Mouse (Mus musculus): ENCODE results near the gene Set. TPM values are rescaled to one million over a fixed set of nuclear protein-coding genes. Genes with fewer than 3 reads are reported as not detected.

Set gene
- polyA plus RNA-seq, 1 experiment, result 118 TPM

DNA sequence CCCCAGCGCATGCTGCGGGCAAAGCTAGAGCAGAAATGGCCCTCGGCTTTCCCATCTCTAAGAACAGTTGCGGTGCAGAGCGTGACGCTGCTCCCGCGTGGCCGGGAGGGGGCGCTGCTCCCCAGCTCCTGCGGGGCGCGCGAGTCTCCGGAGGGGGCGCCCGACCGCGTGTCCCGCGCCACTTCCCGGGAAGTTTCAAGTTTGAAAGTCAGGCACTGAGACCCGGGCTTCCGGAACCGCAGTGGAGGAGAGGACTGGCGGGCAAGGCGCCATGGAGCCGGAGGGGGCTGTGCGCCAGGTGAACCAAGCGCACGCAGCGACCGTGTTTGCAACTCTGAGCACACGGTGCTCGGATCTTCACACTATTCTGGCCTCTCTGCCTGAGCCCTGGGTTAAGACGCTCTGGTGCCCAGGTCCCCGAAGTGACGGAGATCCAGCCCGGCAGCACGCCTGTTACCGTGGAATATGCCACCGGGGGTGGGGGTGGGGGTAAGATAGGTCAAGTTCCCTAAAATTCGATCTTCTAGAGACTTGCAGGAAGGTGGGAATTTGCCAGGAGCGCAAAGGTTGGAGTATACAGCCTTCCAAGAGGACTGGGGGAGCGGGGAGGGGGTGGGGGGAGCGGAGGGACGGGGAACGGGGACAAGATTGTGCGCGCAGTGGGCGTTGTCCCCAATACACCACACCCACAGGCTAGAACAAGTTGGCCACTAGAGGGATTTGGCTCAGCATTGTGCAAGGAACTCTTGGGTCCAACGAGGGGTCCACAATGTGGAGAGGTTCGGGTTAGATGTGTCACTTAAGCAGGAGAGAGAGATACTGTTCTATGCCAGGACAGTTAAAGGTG is 20.5 kb downstream of the Set start, which contains the start of gene Pkn3:
Gene Pkn3, plus strand, starts transcription at position 183 of the 847 bp plus-strand sequence.
- H3K4me3 ChIP-seq, result peak within 1 kb of the TSS; percentile 25
- peaks cover 10% of the 10 kb centered on the region for H3K36me3 ChIP-seq (ENCODE audit: control insufficient read depth, insufficient read depth)
- TF ChIP-seq MAX (IDR thresholded peaks at IDR 0.05; ENCODE audit: low read depth) (no peak), MYOG (IDR thresholded peaks at IDR 0.05; ENCODE audit: control insufficient read depth in 1 of 3, insufficient read depth in 1 of 3, insufficient read length in 2 of 3, low read depth in 2 of 3) (peak in 2 of 3 experiments; percentile 26 to 50), TCF12 (IDR thresholded peaks at IDR 0.05; ENCODE audit: insufficient read depth, poor library complexity, severe bottlenecking) (no peak), USF1 (IDR thresholded peaks at IDR 0.05; ENCODE audit: low read depth) (no peak), CEBPB (IDR thresholded peaks at IDR 0.05; ENCODE audit: insufficient read depth, poor library complexity, severe bottlenecking) (0 out of 2 replicates have a peak, but pooled peaks have one; percentile 33), TCF3 (IDR thresholded peaks at IDR 0.05; ENCODE audit: insufficient read length, low read depth) (no peak), POLR2A (IDR thresholded peaks at IDR 0.05; ENCODE audit: insufficient read length, low read depth) (peak; percentile 61), SRF (IDR thresholded peaks at IDR 0.05; ENCODE audit: control insufficient read depth, insufficient read length, low read depth) (no peak), E2F4 (IDR thresholded peaks at IDR 0.05; ENCODE audit: insufficient read depth) (peak; percentile 89), POLR2AphosphoS2 (IDR thresholded peaks at IDR 0.05; ENCODE audit: insufficient read length, low read depth) (peak; percentile 59), REST (IDR thresholded peaks at IDR 0.05; ENCODE audit: insufficient read depth, insufficient read length) (no peak), MYOD1 (IDR thresholded peaks at IDR 0.05; ENCODE audit: control insufficient read depth in 1 of 3, insufficient read length in 2 of 3, low read depth in 2 of 3) (peak in 1 of 3 experiments; percentile 20)
- H3ac ChIP-seq (ENCODE audit: control insufficient read depth, insufficient read length), result no peak within 1 kb of the TSS
- H3K79me2 ChIP-seq (ENCODE audit: control insufficient read depth, insufficient read depth), result no peaks in the 10 kb centered on the region
- no peaks in the 10 kb centered on the region for H3K27me3 ChIP-seq (ENCODE audit: control insufficient read depth, insufficient read depth, insufficient read length)
- peak within 1 kb of the TSS; percentile 84 for H3K4me2 ChIP-seq (ENCODE audit: low read depth)

GRCm38 (mm10) chr2:30078349-30078712 is 21.2 kb downstream of the Set start:
- Histone ChIP-seq H3K79me2 (ENCODE audit: control insufficient read depth, insufficient read depth) (no peaks in the 10 kb centered on the region), H3K4me3 (peak overlapping the region; percentile 25), H3K36me3 (ENCODE audit: control insufficient read depth, insufficient read depth) (peaks cover 4% of the 10 kb centered on the region), H3ac (ENCODE audit: control insufficient read depth, insufficient read length) (no peak overlapping the region), H3K4me2 (ENCODE audit: low read depth) (peak overlapping the region; percentile 84), H3K27me3 (ENCODE audit: control insufficient read depth, insufficient read depth, insufficient read length) (no peaks in the 10 kb centered on the region)
- TF ChIP-seq E2F4 (IDR thresholded peaks at IDR 0.05; ENCODE audit: insufficient read depth), result no peak
- TF ChIP-seq TCF12 (IDR thresholded peaks at IDR 0.05; ENCODE audit: insufficient read depth, poor library complexity, severe bottlenecking), result no peak
- TF ChIP-seq POLR2AphosphoS2 (IDR thresholded peaks at IDR 0.05; ENCODE audit: insufficient read length, low read depth), result no peak
- no peak for TF ChIP-seq POLR2A (IDR thresholded peaks at IDR 0.05; ENCODE audit: insufficient read length, low read depth)
- TF ChIP-seq CEBPB (IDR thresholded peaks at IDR 0.05; ENCODE audit: insufficient read depth, poor library complexity, severe bottlenecking), result no peak
- no peak for TF ChIP-seq USF1 (IDR thresholded peaks at IDR 0.05; ENCODE audit: low read depth)
- no peak for TF ChIP-seq TCF3 (IDR thresholded peaks at IDR 0.05; ENCODE audit: insufficient read length, low read depth)
- no peak for TF ChIP-seq MAX (IDR thresholded peaks at IDR 0.05; ENCODE audit: low read depth)
- no peak for TF ChIP-seq MYOG (IDR thresholded peaks at IDR 0.05; ENCODE audit: control insufficient read depth in 1 of 3, insufficient read depth in 1 of 3, insufficient read length in 2 of 3, low read depth in 2 of 3)
- no peak for TF ChIP-seq MYOD1 (IDR thresholded peaks at IDR 0.05; ENCODE audit: control insufficient read depth in 1 of 3, insufficient read length in 2 of 3, low read depth in 2 of 3)
- TF ChIP-seq SRF (IDR thresholded peaks at IDR 0.05; ENCODE audit: control insufficient read depth, insufficient read length, low read depth), result no peak
- no peak for TF ChIP-seq REST (IDR thresholded peaks at IDR 0.05; ENCODE audit: insufficient read depth, insufficient read length)

GRCm38 (mm10) chr2:30078760-30079159 is 21.6 kb downstream of the Set start:
- H3K4me2 ChIP-seq (ENCODE audit: low read depth), result peak overlapping the region; percentile 84
- TF ChIP-seq TCF3 (IDR thresholded peaks at IDR 0.05; ENCODE audit: insufficient read length, low read depth), result no peak
- TF ChIP-seq MYOD1 (IDR thresholded peaks at IDR 0.05; ENCODE audit: control insufficient read depth in 1 of 3, insufficient read length in 2 of 3, low read depth in 2 of 3), result peak in 1 of 3 experiments; percentile 42
- peak in 2 of 3 experiments; percentile 28 to 51 for TF ChIP-seq MYOG (IDR thresholded peaks at IDR 0.05; ENCODE audit: control insufficient read depth in 1 of 3, insufficient read depth in 1 of 3, insufficient read length in 2 of 3, low read depth in 2 of 3)
- no peak for TF ChIP-seq MAX (IDR thresholded peaks at IDR 0.05; ENCODE audit: low read depth)
- TF ChIP-seq USF1 (IDR thresholded peaks at IDR 0.05; ENCODE audit: low read depth), result no peak
- no peaks in the 10 kb centered on the region for H3K36me3 ChIP-seq (ENCODE audit: control insufficient read depth, insufficient read depth)
- no peaks in the 10 kb centered on the region for H3K79me2 ChIP-seq (ENCODE audit: control insufficient read depth, insufficient read depth)
- H3ac ChIP-seq (ENCODE audit: control insufficient read depth, insufficient read length), result no peak overlapping the region
- H3K27me3 ChIP-seq (ENCODE audit: control insufficient read depth, insufficient read depth, insufficient read length), result no peaks in the 10 kb centered on the region
- peak overlapping the region; percentile 25 for H3K4me3 ChIP-seq

DNA sequence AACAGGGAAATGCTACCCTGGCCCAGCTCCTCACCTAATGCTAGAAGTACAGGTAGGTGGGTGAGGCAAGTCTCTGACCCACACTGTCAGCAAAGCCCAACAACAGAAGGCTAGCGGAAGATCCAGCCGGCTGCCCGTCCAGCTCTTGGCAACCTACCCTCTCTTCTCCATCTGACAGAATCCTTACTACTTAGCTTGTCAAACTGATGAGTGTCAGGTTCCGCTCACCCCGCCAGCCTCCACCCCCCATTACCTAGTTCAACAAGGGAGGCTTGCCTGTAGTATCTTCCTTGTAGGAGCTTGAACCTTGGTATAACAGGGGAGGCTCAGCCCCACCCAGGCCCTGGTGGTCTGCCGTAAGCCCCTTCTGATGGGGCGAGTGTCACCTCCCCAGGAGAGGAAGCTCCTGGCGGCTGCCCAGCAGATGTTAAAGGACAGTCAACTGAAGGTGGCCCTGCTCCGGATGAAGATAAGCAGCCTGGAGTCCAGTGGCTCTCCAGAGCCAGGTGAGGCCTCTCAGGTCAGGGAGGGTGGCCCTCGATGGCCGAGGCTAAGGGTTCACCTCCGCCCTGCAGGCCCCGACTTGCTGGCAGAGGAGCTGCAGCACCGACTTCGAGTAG is 23.1 kb downstream of the Set start:
- Histone ChIP-seq H3K27me3 (ENCODE audit: control insufficient read depth, insufficient read depth, insufficient read length) (no peaks in the 10 kb centered on the region), H3ac (ENCODE audit: control insufficient read depth, insufficient read length) (no peak overlapping the region), H3K36me3 (ENCODE audit: control insufficient read depth, insufficient read depth) (no peaks in the 10 kb centered on the region), H3K4me3 (no peak overlapping the region), H3K79me2 (ENCODE audit: control insufficient read depth, insufficient read depth) (no peaks in the 10 kb centered on the region), H3K4me2 (ENCODE audit: low read depth) (no peak overlapping the region)
- TF ChIP-seq TCF12 (IDR thresholded peaks at IDR 0.05; ENCODE audit: insufficient read depth, poor library complexity, severe bottlenecking) (no peak), POLR2A (IDR thresholded peaks at IDR 0.05; ENCODE audit: insufficient read length, low read depth) (no peak), CEBPB (IDR thresholded peaks at IDR 0.05; ENCODE audit: insufficient read depth, poor library complexity, severe bottlenecking) (no peak), REST (IDR thresholded peaks at IDR 0.05; ENCODE audit: insufficient read depth, insufficient read length) (no peak), SRF (IDR thresholded peaks at IDR 0.05; ENCODE audit: control insufficient read depth, insufficient read length, low read depth) (no peak), POLR2AphosphoS2 (IDR thresholded peaks at IDR 0.05; ENCODE audit: insufficient read length, low read depth) (no peak)
